Mouse (Mus musculus) heart, adult 2 months (tissue): Measurements from ENCODE around the gene Zfp64.

ENCODE experiments used
- CTCF ChIP-seq: fragments of 200-600 bp; IDR thresholded peaks from 2 replicates; pipeline ENCODE4 v1.8.1; 2022; ENCODE audit warnings: antibody characterized with exemption, mild to moderate bottlenecking, moderate library complexity
- EP300 ChIP-seq: fragments of 200-500 bp; IDR thresholded peaks from 2 replicates; pipeline ENCODE4 v1.6.1; 2011; ENCODE audit warnings: low read depth, low read length, control low read depth; ENCODE audit not compliant: insufficient read depth
- POLR2A ChIP-seq: fragments of 200-500 bp; IDR thresholded peaks from 2 replicates; pipeline ENCODE4 v1.6.1; 2011; ENCODE audit warnings: mild to moderate bottlenecking, low read depth, low read length, control low read depth; ENCODE audit not compliant: insufficient read depth

DNA sequence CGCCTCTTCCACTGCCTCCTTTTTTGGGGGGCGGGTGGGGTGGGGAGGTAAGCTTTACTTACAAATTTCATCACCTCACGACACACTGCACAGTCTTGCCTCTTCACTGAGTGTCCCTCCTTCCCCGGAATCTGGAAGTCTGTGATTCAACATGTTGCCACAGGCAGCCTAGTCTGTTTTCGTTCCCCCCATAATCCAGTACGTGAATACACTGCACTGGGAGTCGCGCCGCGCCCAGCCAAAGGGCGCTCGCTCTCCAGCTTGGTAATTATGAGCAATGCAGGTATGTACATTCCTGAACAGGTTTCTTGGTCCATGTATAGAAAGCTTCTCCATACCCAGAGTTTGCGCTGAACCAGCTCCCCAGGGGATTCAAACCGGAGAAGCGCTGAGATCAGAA, 35.4 kb downstream of the Zfp64 start:
- TF ChIP-seq EP300 (no peak), POLR2A (no peak), CTCF (no peak)
